Mouse (Mus musculus): ENCODE measurements around the gene Cacnb4. TPM values are rescaled to one million over a fixed set of nuclear protein-coding genes. Genes with fewer than 3 reads are reported as not detected.

Gene Cacnb4
- polyA plus RNA-seq, 1 experiment from 2014 or later: 10.4 TPM

DNA sequence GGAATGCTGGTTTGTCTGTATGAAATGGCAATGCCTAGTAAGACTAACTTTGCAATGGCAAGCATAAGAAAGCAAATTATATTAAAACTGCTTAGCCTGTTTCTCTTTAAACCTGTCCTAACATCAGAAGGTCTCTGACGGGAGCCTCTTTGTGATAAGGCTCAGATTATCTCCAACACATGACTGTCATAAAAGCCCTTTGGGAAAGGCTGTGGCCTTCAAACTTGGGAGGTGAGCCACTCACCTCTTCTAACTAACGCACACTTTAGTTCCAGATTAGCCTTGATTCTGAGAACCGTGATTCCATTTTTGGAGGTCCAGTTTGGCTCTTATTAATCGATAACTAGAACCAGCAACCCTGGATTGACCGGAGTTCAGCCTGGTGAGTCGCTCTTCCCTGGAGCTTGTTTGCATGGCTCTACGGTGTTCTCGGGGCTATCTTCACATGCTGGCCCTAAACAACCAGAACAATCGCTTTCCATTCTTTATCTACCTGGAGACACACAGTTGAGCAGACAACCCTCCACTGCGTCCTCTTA, 100.9 kb downstream of the Cacnb4 start:
- no peaks in the 10 kb centered on the region for H3K9me3 ChIP-seq
- WGBS: 93% methylated on average over 10 of the region's 10 CpGs

DNA sequence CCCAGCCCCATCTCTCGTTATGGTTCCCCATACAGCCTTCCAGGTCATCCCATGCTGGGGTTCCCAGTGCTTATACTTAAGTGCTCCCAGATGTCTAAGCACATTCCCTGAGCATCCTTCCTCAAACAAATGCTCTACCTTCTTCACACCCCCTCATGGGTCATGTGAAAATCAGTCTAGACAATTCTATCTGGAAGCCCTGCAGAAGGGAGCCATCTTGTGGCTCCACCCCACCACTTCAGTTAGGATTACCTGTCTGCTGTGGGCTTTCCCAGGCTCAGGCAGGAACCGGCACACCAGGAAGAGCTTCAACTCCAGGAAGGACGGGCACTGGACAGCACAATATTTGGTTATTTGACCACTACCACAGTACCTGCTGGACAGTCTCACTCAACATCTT, 101.7 kb downstream of the Cacnb4 start:
- H3K36me3 ChIP-seq: no peaks in the 10 kb centered on the region
- no peak overlapping the region for H3K4me3 ChIP-seq (replicated peaks)
- WGBS: 88% methylated on average over 3 of the region's 3 CpGs
- no peak overlapping the region for H3K9ac ChIP-seq (replicated peaks)
- H3K9me3 ChIP-seq: no peaks in the 10 kb centered on the region
- no peaks in the 10 kb centered on the region for H3K4me1 ChIP-seq (replicated peaks)
- ATAC-seq: no peak
- H3K27me3 ChIP-seq: no peaks in the 10 kb centered on the region
- no peak overlapping the region for H3K4me2 ChIP-seq (replicated peaks)
- H3K27ac ChIP-seq: no peak overlapping the region

More for the DNA sequence above, 100.9 kb downstream of the Cacnb4 start:
- Histone ChIP-seq H3K27me3 (no peaks in the 10 kb centered on the region), H3K4me3 (replicated peaks) (no peak overlapping the region), H3K4me2 (replicated peaks) (no peak overlapping the region), H3K27ac (no peak overlapping the region), H3K36me3 (no peaks in the 10 kb centered on the region), H3K9ac (replicated peaks) (no peak overlapping the region), H3K4me1 (replicated peaks) (no peaks in the 10 kb centered on the region)
- ATAC-seq: no peak

DNA sequence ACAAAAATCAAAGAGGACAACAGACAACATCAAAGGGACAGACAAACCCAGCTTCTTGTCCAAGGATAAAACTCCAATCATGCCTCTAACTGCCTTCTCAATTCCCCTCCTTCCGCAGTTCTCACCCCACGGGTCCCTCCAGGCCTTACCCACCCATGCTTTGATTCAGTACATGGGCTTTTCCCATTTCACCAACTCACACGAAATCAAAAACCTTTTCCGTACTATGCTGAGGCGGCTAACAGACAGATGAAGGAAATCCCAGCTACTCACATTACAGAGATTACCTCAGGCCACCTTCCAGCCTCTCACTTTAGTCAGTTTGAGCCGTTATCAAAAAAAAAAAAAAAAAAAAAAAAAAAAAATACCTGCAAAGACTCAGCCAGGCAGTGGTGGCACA, 104.4 kb downstream of the Cacnb4 start:
- Histone ChIP-seq H3K27me3 (no peaks in the 10 kb centered on the region), H3K4me3 (replicated peaks) (no peak overlapping the region), H3K27ac (no peak overlapping the region), H3K4me2 (replicated peaks) (no peak overlapping the region), H3K9me3 (no peaks in the 10 kb centered on the region), H3K9ac (replicated peaks) (no peak overlapping the region), H3K36me3 (no peaks in the 10 kb centered on the region), H3K4me1 (replicated peaks) (no peaks in the 10 kb centered on the region)
- ATAC-seq: no peak
- WGBS: 91% methylated on average over 6 of the region's 6 CpGs

DNA sequence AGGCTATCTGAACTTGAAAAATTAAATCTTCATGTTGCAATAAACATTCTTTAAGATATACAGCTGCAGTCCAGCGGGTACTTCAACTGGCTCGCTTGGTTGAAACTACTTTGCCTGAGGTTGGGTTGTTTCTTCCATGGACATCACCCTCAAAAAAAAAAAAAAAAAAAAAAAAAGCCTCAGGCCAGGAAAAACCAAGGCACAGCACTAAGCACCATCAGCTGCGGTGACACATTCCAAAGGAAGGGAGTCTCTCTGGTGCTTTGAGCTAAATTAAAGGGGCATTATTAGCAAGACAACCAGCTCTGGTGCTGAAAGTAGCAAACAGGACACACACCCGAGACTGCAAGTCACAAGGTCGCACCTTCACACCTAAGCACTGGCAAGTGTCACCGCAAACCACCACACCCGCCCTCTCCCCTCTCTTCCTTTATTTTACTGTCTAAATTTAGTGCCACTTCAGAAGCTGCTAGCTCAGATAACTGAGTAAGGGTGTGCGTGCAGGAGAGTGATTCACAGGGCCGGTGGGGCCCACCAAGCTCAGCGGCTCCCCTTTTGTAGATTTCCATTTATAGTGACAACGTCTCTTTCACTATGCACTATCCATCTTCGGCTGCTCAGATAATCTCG, 105.2 kb downstream of the Cacnb4 start:
- H3K27me3 ChIP-seq: no peaks in the 10 kb centered on the region
- H3K4me2 ChIP-seq (replicated peaks): no peak overlapping the region
- H3K27ac ChIP-seq: no peak overlapping the region
- no peak for ATAC-seq
- no peaks in the 10 kb centered on the region for H3K36me3 ChIP-seq
- H3K4me1 ChIP-seq (replicated peaks): no peaks in the 10 kb centered on the region
- H3K4me3 ChIP-seq (replicated peaks): no peak overlapping the region
- WGBS: 86% methylated on average over 13 of the region's 13 CpGs
- H3K9me3 ChIP-seq: no peaks in the 10 kb centered on the region
- no peak overlapping the region for H3K9ac ChIP-seq (replicated peaks)

DNA sequence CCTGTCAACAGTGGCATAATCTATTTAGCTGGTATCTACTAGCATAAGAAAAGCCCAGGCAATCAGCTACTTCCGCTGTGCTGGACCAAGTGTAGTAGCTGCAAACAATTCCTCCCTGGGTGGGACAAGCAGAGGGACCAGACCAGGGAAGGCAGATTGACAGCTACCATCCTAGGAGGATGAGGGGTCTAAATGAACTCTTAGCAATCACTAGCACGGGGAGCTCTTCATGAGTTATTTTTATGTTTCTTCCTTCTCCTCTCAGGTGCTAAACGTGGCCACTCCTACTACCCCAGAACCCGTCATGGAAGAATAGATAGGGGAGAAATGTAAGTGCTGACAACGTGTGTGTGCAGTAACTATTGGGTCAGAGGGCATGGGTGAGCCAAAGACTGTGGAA, 105.8 kb downstream of the Cacnb4 start:
- no peak for ATAC-seq
- Histone ChIP-seq H3K27ac (no peak overlapping the region), H3K27me3 (no peaks in the 10 kb centered on the region), H3K4me2 (replicated peaks) (no peak overlapping the region), H3K9me3 (no peaks in the 10 kb centered on the region), H3K9ac (replicated peaks) (no peak overlapping the region), H3K36me3 (no peaks in the 10 kb centered on the region), H3K4me1 (replicated peaks) (no peaks in the 10 kb centered on the region), H3K4me3 (replicated peaks) (no peak overlapping the region)
- 87% methylated on average over 5 of the region's 5 CpGs for WGBS

DNA sequence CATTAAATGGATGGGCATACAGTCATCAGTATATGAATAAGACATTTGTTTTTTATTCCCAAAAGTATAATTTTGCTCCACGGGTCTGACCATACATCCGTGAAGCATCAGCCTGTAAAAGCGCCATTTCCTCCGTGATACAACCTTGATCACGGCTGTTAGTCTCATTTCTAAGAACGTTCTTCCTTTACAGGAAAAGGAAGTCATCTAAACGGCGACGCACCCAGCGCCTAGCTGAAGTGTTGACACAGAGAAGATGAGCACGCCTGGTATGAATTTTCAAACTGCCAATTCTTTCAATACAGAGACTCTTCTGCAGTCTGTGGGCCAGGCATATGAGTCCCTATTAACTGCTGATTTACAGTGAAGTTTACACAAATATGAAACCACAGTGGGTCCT, 106.5 kb downstream of the Cacnb4 start:
- no peak overlapping the region for H3K9ac ChIP-seq (replicated peaks)
- H3K27ac ChIP-seq: no peak overlapping the region
- H3K27me3 ChIP-seq: no peaks in the 10 kb centered on the region
- ATAC-seq: no peak
- no peaks in the 10 kb centered on the region for H3K9me3 ChIP-seq
- H3K36me3 ChIP-seq: no peaks in the 10 kb centered on the region
- H3K4me1 ChIP-seq (replicated peaks): no peaks in the 10 kb centered on the region
- no peak overlapping the region for H3K4me3 ChIP-seq (replicated peaks)
- no peak overlapping the region for H3K4me2 ChIP-seq (replicated peaks)
- 91% methylated on average over 11 of the region's 11 CpGs for WGBS

DNA sequence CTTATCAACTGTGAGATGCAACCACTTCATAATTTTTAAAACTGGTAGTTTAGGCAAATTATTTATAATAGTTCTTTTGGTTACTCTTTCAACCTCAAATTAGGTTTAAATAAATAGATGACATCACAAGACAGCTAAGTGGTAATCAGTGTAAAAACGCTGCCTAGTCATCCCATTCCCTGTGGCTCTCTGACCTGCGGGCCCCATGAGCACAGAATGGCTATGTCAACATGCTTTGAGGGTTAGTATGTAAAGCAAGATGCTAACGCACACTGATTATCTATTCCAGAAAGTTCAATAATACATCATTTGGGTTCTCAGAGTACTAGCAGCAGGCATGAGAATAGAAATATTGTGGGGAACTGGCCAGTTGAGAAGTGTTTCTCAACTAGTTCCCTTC, 108.5 kb downstream of the Cacnb4 start:
- Histone ChIP-seq H3K36me3 (no peaks in the 10 kb centered on the region), H3K27me3 (no peaks in the 10 kb centered on the region), H3K4me3 (replicated peaks) (no peak overlapping the region), H3K27ac (no peak overlapping the region), H3K4me1 (replicated peaks) (no peaks in the 10 kb centered on the region), H3K9ac (replicated peaks) (no peak overlapping the region), H3K4me2 (replicated peaks) (no peak overlapping the region), H3K9me3 (no peaks in the 10 kb centered on the region)
- no peak for ATAC-seq
- 84% methylated on average over 3 of the region's 3 CpGs for whole genome bisulfite sequencing

DNA sequence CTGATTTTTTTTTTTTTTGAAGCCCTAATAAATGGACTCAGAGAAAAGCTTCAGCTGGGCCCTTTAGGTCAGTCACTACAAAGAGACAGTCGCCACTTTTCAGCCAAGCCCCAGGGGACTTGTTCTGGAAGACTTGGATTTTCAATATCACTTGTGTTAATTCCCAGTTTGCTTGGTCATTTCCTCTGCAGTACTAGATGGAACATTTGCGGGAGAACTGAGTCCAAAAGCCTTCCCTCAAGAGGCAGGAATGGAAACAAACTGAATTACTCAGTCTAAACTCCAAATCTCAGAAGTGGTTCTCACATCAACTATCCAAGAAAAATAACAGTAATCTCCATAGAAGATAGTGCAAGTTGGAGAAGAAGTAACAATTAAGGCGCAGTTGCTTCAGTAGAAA, 109.2 kb downstream of the Cacnb4 start:
- H3K4me3 ChIP-seq (replicated peaks): no peak overlapping the region
- no peak overlapping the region for H3K27ac ChIP-seq
- H3K4me1 ChIP-seq (replicated peaks): no peaks in the 10 kb centered on the region
- H3K9ac ChIP-seq (replicated peaks): no peak overlapping the region
- no peaks in the 10 kb centered on the region for H3K9me3 ChIP-seq
- H3K36me3 ChIP-seq: no peaks in the 10 kb centered on the region
- no peaks in the 10 kb centered on the region for H3K27me3 ChIP-seq
- H3K4me2 ChIP-seq (replicated peaks): no peak overlapping the region
- 71% methylated on average over 3 of the region's 3 CpGs for WGBS
- no peak for ATAC-seq

DNA sequence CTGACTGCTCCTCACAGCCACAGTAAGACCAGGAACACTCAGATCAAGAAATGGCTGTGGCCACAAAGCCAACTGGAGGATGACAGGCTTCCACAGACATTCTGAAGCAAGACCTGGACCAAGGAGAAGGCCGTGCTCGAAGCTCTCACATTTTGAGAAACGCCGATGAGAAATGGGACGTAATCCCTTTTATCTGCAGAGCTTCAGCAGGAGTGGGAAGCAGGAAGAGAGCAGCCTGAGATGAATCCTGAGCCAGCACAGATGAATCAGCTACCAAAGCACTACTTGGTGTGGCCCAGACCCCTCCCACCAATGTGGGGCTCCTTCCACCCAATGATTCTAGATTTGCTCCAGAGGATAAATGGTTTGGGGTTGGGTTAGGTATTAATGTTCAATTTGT, 113.4 kb downstream of the Cacnb4 start:
- Histone ChIP-seq H3K4me3 (replicated peaks) (no peak overlapping the region), H3K4me2 (replicated peaks) (no peak overlapping the region), H3K4me1 (replicated peaks) (peaks cover 3% of the 10 kb centered on the region; the same call in 1 of the 2 replicates), H3K9ac (replicated peaks) (no peak overlapping the region), H3K27me3 (no peaks in the 10 kb centered on the region), H3K36me3 (no peaks in the 10 kb centered on the region), H3K9me3 (no peaks in the 10 kb centered on the region), H3K27ac (no peak overlapping the region)
- ATAC-seq: no peak
- WGBS: 92% methylated on average over 5 of the region's 5 CpGs

DNA sequence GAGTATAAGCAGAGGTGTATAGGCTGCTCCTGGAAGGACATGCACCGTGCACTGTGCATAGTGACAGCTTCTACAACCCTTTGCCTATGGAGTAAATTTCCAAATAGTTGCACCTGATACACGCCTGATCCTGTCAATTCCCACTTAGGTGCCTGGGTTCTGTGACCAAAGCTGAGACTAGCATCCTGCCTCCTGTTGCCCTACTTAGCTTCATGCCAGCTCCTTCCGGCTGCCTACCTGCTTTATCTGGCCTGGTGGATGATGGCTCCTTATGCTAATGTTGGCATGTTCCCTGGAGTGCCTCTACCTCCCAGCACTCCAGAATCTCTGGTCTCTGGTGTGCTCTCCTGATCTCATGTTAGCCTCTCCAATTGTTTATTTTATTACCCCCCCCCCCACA, 114.3 kb downstream of the Cacnb4 start:
- H3K9ac ChIP-seq (replicated peaks): no peak overlapping the region
- ATAC-seq: no peak
- no peaks in the 10 kb centered on the region for H3K27me3 ChIP-seq
- no peaks in the 10 kb centered on the region for H3K9me3 ChIP-seq
- H3K4me1 ChIP-seq (replicated peaks): peaks cover 9% of the 10 kb centered on the region
- 94% methylated on average over 3 of the region's 3 CpGs for WGBS
- no peaks in the 10 kb centered on the region for H3K36me3 ChIP-seq
- no peak overlapping the region for H3K4me3 ChIP-seq (replicated peaks)
- H3K27ac ChIP-seq: no peak overlapping the region
- no peak overlapping the region for H3K4me2 ChIP-seq (replicated peaks)

DNA sequence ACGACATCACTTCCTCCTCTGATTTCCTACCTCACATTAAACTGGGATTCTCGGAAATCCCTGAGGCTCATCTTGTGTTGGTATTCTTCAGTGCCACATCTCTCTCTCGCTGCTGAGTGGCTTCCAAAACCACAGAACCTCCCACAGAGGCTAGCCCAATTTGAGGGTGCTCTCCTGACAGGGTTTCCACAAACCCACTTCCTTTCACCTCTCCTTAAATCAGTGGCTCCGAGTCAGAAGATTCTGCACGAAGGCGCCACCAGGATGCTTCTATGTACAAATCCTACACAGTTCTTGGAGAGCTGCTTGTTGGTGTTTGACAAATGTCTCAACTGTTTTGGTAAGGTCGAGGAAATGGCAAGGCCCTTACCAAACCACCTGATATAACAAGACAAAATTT, 115.5 kb downstream of the Cacnb4 start:
- H3K36me3 ChIP-seq: no peaks in the 10 kb centered on the region
- WGBS: 85% methylated on average over 7 of the region's 7 CpGs
- H3K9ac ChIP-seq (replicated peaks): no peak overlapping the region
- H3K4me1 ChIP-seq (replicated peaks): peaks cover 21% of the 10 kb centered on the region
- H3K4me3 ChIP-seq (replicated peaks): no peak overlapping the region
- H3K27me3 ChIP-seq: no peaks in the 10 kb centered on the region
- no peaks in the 10 kb centered on the region for H3K9me3 ChIP-seq
- no peak overlapping the region for H3K4me2 ChIP-seq (replicated peaks)
- H3K27ac ChIP-seq: no peak overlapping the region
- no peak for ATAC-seq

DNA sequence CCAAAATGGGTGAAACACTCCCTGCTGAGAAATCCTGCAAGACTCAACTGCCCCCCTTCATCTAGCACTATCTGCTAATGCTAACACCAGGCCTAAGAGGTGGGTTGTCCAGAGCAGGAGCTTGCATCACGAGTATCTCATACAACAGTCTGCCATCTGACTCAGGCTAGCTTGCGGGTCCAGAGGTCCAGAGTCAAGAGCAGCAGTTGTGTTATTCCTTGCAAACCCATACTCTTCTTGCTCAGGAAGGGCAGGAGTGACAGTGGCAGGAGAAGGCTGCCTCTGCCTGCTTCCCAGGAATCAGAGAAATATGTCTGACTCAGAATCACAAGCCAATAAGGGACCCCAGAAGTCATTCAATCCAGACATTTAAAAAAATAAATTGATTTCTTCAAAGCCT, 116.4 kb downstream of the Cacnb4 start:
- Histone ChIP-seq H3K27ac (no peak overlapping the region), H3K36me3 (no peaks in the 10 kb centered on the region), H3K9me3 (no peaks in the 10 kb centered on the region), H3K9ac (replicated peaks) (no peak overlapping the region), H3K27me3 (no peaks in the 10 kb centered on the region), H3K4me1 (replicated peaks) (peaks cover 29% of the 10 kb centered on the region), H3K4me3 (replicated peaks) (no peak overlapping the region), H3K4me2 (replicated peaks) (no peak overlapping the region)
- WGBS: 89% methylated on average over 2 of the region's 2 CpGs
- ATAC-seq: no peak

DNA sequence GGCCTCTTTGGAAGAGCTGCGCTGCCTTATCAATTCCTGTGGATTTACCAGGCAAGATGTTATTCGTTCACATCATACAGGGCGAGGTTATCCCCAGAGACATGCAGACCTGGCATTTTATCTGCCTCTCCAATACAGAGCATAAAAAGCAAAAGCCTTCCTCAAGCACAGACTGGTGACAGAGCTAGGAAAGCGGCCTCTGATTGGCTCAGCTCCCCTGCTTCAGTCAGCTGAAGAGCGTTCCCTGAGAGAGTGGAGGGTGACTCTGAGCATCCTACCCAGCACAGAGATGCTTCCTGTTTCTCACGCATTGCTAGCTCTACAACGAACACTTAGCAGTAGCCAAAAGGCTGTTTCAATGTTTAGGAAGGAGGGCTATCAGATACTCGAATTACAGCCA, 118.2 kb downstream of the Cacnb4 start:
- Histone ChIP-seq H3K27ac (peak overlapping the region; percentile 86), H3K36me3 (peaks cover 6% of the 10 kb centered on the region; the same call in 1 of the 2 replicates), H3K4me2 (replicated peaks) (peak overlapping the region; percentile 63), H3K4me3 (replicated peaks) (peak overlapping the region; percentile 57), H3K4me1 (replicated peaks) (peaks cover 32% of the 10 kb centered on the region), H3K9me3 (0 out of 2 replicates have a peak, but pooled peaks cover 1% of the 10 kb centered on the region), H3K27me3 (no peaks in the 10 kb centered on the region), H3K9ac (replicated peaks) (peak overlapping the region; percentile 75)
- ATAC-seq: peak; percentile 98
- 22% methylated on average over 8 of the region's 8 CpGs for WGBS

Data from midbrain, embryonic 13.5 days (tissue).